Mouse (Mus musculus) hindbrain, embryonic 12.5 days (tissue): Measurements from ENCODE around the gene B4galt5. TPM values are rescaled to one million over a fixed set of nuclear protein-coding genes. Genes with fewer than 3 reads are reported as not detected.

Source experiments
- ATAC-seq: fragments of 200-750 bp; cut with Nextera tagmentation; 2 replicates; pipeline ENCODE4 v1.8.0; 2017; ENCODE audit warnings: moderate TSS enrichment; ENCODE audit not compliant: low FRiP score
- H3K27ac ChIP-seq: fragments of 300-500 bp; sonication (generic); 2 replicates; pipeline ENCODE4 v1.5.1; 2016; ENCODE audit warnings: mild to moderate bottlenecking
- H3K27me3 ChIP-seq: fragments of 300-500 bp; sonication (generic); 2 replicates; pipeline ENCODE4 v1.6.1; 2016; ENCODE audit warnings: mild to moderate bottlenecking
- H3K36me3 ChIP-seq: fragments of 300-500 bp; sonication (generic); 2 replicates; pipeline ENCODE4 v1.6.1; 2016; ENCODE audit warnings: mild to moderate bottlenecking
- H3K4me1 ChIP-seq: fragments of 300-500 bp; sonication (generic); 2 replicates; pipeline ENCODE4 v1.6.1; 2016
- H3K4me2 ChIP-seq: fragments of 300-500 bp; sonication (generic); replicated peaks from 2 replicates; pipeline ENCODE4 v1.6.1; 2016; ENCODE audit warnings: mild to moderate bottlenecking
- H3K4me3 ChIP-seq: fragments of 300-500 bp; sonication (generic); 2 replicates; pipeline ENCODE4 v1.5.1; 2016; ENCODE audit warnings: mild to moderate bottlenecking
- H3K9ac ChIP-seq: fragments of 300-500 bp; sonication (generic); 2 replicates; pipeline ENCODE4 v1.6.1; 2016; ENCODE audit warnings: mild to moderate bottlenecking, moderate library complexity
- H3K9me3 ChIP-seq: fragments of 300-500 bp; sonication (generic); replicated peaks from 2 replicates; pipeline ENCODE4 v1.6.1; 2016; ENCODE audit warnings: mild to moderate bottlenecking
- WGBS: fragments of 180-500 bp; shearing (Covaris S2); methylation state at CpG from one replicate; pipeline ENCODE4 v1.1.7; 2016; 5-methylcytosine and 5-hydroxymethylcytosine counted together
- polyA plus RNA-seq: library from polyadenylated mRNA; unstranded; fragments of >200 nt; fragmentation: Nextera tagmentation; extraction: Ambion mirVana; gene quantifications from 2 replicates; pipeline ENCODE4 v1.2.1, GENCODE M21; 2016

The B4galt5 gene
- polyA plus RNA-seq, 1 experiment from 2014 or later: 19.3 TPM

DNA sequence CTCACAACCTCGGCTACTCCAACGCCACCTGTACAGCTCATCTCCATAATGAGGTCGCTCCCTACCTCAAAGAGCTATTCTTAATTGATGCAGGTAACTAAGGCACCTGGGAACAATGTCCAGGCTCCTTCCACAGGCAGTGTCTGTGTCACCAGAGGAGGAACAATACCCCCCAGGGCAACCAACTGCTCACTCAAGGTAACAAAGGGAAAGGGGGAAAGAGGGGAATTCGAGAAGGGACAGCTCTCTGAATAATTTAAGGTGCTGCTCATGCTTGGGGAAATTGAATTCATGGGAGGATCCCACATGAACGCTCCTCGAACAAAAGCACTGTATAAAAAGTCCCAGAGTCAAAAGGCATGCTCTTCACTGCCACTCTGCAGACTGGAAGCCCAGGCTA is 6.1 kb downstream of the B4galt5 start:
- no peak overlapping the region for H3K4me2 ChIP-seq
- no peak overlapping the region for H3K4me3 ChIP-seq
- no peaks in the 10 kb centered on the region for H3K36me3 ChIP-seq
- H3K27ac ChIP-seq: no peak overlapping the region; the same call in 1 of the 2 replicates
- H3K9ac ChIP-seq: peak overlapping the region; percentile 5; the same call in 1 of the 2 replicates
- H3K9me3 ChIP-seq: no peaks in the 10 kb centered on the region
- 55% methylated on average over 6 of the region's 6 CpGs for WGBS
- no peak for ATAC-seq
- peaks cover 24% of the 10 kb centered on the region for H3K4me1 ChIP-seq
- no peaks in the 10 kb centered on the region for H3K27me3 ChIP-seq

DNA sequence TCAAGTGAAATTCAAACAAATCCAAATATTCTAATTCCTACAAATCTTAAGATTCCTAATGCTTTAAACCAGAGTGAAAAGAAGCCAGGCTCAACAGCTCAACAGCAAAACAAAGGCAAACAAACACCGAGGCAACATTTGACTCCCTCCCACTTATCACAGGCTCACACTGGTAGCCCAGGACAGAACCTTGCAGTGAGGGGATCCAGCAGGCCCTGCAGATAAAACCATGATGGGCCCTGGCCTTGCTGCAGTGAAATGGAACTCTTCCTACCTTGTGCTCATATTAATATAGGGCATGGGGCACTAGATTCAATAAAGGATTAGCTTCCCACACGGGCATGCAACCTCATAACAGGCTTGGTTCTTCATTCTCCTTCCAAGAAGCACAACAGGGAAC is 11.4 kb downstream of the B4galt5 start:
- H3K27ac ChIP-seq: no peak overlapping the region
- no peak for ATAC-seq
- H3K36me3 ChIP-seq: no peaks in the 10 kb centered on the region
- no peaks in the 10 kb centered on the region for H3K27me3 ChIP-seq
- 76% methylated on average over 2 of the region's 2 CpGs for WGBS
- H3K4me3 ChIP-seq: no peak overlapping the region
- H3K4me2 ChIP-seq: no peak overlapping the region
- no peaks in the 10 kb centered on the region for H3K9me3 ChIP-seq
- no peak overlapping the region for H3K9ac ChIP-seq
- H3K4me1 ChIP-seq: peaks cover 21% of the 10 kb centered on the region

DNA sequence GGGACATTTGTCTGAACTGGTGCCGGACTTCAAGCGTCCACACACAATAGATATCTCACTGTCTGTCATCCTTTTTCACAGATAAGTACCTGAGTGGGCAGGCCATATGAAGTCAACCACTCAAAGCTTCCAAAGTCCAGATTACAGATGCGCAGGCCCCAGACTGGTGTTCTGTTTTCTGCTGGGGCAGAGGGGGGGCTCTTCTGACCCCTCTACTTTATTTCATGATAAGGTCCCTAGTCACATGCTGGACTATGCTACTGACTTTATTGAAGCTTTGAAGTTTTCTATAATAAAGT is 11.8 kb downstream of the B4galt5 start:
- WGBS: 72% methylated on average over 3 of the region's 3 CpGs
- Histone ChIP-seq H3K9me3 (no peaks in the 10 kb centered on the region), H3K4me2 (no peak overlapping the region), H3K36me3 (no peaks in the 10 kb centered on the region), H3K9ac (no peak overlapping the region; the same call in 1 of the 2 replicates), H3K27me3 (no peaks in the 10 kb centered on the region), H3K4me1 (peaks cover 25% of the 10 kb centered on the region), H3K27ac (0 out of 2 replicates have a peak overlapping the region, but pooled peaks have one; percentile 5), H3K4me3 (no peak overlapping the region)
- ATAC-seq: no peak

DNA sequence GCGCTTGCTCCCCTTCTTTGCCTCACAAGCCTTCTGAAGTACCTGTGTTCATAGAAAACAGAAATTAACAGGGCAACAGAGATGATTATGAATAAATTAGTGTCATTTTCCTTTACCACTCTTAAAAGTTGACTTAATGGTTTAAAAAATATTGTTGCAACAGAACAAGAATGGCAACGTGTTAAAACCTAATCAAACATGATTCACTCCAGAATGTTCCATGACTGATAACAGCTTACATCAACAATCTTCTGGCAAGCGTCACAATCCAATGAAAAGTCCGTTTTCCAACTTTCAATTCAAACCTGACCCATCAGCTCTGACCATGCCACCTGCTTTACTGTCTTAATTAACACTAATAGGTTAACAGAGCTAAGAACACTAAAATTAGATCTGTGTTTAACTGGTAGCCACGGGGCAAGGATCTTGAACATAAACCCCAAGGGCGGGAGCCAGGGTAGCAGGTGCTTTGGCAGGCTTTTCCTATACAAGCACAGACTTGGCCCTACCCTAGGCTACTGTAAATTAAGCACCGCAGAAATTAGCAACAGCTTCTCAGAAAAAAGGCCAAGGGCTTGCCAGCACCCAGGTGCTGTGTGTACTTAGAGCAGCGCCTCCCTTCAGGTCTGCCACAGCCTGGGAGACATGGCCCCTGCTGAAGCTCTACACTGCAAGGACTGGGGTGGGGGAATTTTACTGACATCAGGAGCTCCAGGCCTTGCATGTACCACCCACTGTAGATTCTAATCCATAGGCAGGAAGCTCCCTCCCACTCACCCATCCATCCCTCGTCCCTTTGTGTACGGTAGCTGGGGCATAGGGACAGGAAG is 12.4 kb downstream of the B4galt5 start:
- Histone ChIP-seq H3K9ac (no peak overlapping the region; the same call in 1 of the 2 replicates), H3K4me2 (no peak overlapping the region), H3K9me3 (no peaks in the 10 kb centered on the region), H3K4me1 (peaks cover 27% of the 10 kb centered on the region), H3K36me3 (no peaks in the 10 kb centered on the region), H3K4me3 (no peak overlapping the region), H3K27me3 (no peaks in the 10 kb centered on the region), H3K27ac (0 out of 2 replicates have a peak overlapping the region, but pooled peaks have one; percentile 5)
- no peak for ATAC-seq
- 76% methylated on average over 10 of the region's 10 CpGs for WGBS

DNA sequence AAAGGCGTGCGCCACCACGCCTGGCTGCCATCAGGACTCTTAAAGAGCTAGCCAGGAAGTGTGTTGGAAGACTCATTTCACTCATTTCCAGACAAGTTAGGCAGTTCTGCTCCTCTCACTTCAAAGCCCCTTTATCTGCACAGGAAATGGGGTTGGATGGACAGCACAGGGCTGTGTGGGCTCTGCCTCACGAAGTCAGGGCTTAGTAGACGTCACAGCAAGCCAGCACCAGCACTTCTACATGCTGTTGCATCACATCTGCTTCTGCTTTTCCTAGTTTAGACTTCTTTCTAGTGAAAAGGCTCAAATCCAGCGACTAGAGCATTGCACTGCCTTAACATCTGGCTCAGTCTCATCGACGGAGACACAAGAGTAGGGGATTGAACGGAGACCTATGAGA is 13.9 kb downstream of the B4galt5 start:
- H3K4me2 ChIP-seq: no peak overlapping the region
- ATAC-seq: no peak
- 80% methylated on average over 9 of the region's 9 CpGs for WGBS

DNA sequence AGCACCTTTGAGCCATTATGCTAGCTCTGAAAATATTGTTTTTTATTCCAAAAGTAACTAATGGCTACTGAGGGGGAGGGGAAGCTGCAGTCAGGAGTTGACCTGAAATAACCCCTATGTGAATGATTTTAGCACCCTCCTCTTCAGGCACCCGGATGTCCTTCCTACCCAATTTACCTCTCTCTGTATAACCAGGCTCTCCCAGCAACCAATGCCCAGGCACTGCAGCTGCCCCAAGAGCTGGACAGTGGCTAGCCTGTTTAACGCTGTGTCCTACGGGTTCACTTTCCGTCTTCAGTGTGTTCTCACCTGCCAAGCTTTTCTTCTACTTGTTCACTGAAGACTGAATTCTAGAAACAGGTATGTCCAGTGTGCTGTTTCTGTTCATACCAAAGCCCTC is 14.7 kb downstream of the B4galt5 start:
- Histone ChIP-seq H3K4me2 (no peak overlapping the region), H3K9ac (no peak overlapping the region), H3K9me3 (no peaks in the 10 kb centered on the region), H3K27me3 (no peaks in the 10 kb centered on the region), H3K27ac (no peak overlapping the region), H3K36me3 (no peaks in the 10 kb centered on the region), H3K4me3 (no peak overlapping the region), H3K4me1 (peaks cover 37% of the 10 kb centered on the region)
- WGBS: 86% methylated on average over 4 of the region's 4 CpGs
- ATAC-seq: no peak

More for the DNA sequence above, 13.9 kb downstream of the B4galt5 start:
- H3K4me3 ChIP-seq: no peak overlapping the region
- peaks cover 37% of the 10 kb centered on the region for H3K4me1 ChIP-seq
- no peaks in the 10 kb centered on the region for H3K36me3 ChIP-seq
- H3K9ac ChIP-seq: no peak overlapping the region
- no peak overlapping the region for H3K27ac ChIP-seq
- no peaks in the 10 kb centered on the region for H3K9me3 ChIP-seq
- no peaks in the 10 kb centered on the region for H3K27me3 ChIP-seq

DNA sequence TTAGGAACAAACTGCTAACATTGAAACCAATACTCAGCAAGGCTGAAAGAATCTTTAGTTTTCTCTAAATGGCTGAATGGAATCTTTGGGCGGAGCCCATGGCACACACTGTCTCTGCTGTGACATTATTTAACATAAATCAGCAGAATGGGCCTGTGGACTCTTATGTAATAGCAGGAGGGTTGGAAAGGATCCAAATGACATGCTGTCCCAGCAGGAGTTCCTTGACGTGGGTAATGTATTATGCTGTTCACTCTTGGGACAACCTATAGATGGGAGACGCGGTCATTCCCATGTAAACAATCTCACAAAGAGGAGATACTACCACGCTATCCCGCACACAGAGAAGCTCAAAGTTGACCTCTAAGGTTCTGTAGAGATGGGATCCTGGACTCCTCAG is 15.5 kb downstream of the B4galt5 start:
- Histone ChIP-seq H3K27ac (no peak overlapping the region), H3K4me1 (peaks cover 37% of the 10 kb centered on the region), H3K9me3 (no peaks in the 10 kb centered on the region), H3K9ac (no peak overlapping the region), H3K4me3 (no peak overlapping the region), H3K27me3 (no peaks in the 10 kb centered on the region), H3K36me3 (no peaks in the 10 kb centered on the region), H3K4me2 (no peak overlapping the region)
- ATAC-seq: no peak
- WGBS: 73% methylated on average over 6 of the region's 6 CpGs

DNA sequence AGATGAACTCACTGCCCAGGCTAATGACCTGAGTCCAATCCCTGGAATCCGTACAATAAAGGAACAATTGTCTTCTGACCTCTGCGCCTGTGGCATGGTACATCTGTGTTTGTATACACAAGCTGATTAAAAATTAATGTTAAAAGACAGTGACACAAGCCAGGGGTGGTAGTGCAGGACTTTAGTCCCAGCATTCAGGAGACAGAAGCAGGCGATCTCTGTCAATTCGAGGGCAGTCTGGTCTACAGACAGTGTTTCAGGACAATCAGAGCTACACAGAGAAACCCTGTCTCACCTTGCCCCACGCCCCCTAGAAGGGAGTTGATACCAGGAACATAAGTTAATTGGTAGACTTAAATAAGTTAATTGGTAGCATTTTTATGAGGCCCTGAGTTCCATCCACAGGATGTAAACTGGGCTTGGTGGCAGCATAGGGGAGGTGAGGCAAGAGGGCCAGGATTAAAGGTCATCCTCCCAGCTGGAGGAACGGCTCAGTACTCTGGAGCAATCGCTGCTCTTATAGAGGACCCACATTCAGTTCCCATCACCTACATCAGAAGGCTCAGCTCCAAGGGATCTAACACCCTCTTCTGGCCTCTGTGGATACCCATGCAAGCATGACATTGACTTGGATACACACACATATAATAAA is 16.5 kb downstream of the B4galt5 start:
- H3K4me1 ChIP-seq: peaks cover 37% of the 10 kb centered on the region
- H3K27ac ChIP-seq: no peak overlapping the region
- no peaks in the 10 kb centered on the region for H3K36me3 ChIP-seq
- 76% methylated on average over 7 of the region's 7 CpGs for WGBS
- no peak overlapping the region for H3K4me2 ChIP-seq
- no peak overlapping the region for H3K9ac ChIP-seq
- no peaks in the 10 kb centered on the region for H3K9me3 ChIP-seq
- no peak overlapping the region for H3K4me3 ChIP-seq
- no peaks in the 10 kb centered on the region for H3K27me3 ChIP-seq
- no peak for ATAC-seq

DNA sequence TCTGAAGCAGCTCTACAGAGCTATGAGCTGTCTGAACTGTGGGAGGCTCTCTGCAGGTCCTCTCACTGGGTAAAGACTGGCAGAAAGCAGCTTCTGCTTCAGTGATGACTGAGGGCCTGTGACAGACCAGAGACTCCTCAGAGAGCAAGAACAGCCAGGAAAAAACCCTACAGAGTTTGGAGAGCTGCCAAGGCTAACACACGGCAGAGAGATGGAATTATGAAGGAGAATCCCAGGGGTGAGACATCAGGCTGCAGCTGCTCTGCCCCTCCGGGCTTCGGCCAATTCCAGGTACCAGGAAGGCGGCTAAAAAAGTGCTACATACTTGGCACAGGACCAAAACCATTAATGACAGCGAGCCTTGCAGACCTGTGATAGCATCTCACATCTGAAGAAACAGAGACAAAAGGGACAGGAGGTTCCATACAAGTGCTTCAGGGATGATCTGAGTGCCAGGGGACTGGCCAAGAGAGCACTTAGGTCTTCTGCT is 17.5 kb downstream of the B4galt5 start:
- H3K36me3 ChIP-seq: no peaks in the 10 kb centered on the region
- H3K27ac ChIP-seq: peak overlapping the region; percentile 49
- ATAC-seq: no peak
- no peaks in the 10 kb centered on the region for H3K27me3 ChIP-seq
- 26% methylated on average over 5 of the region's 5 CpGs for WGBS
- H3K4me3 ChIP-seq: no peak overlapping the region
- no peaks in the 10 kb centered on the region for H3K9me3 ChIP-seq
- peaks cover 41% of the 10 kb centered on the region for H3K4me1 ChIP-seq
- no peak overlapping the region; the same call in 1 of the 2 replicates for H3K4me2 ChIP-seq
- H3K9ac ChIP-seq: no peak overlapping the region

DNA sequence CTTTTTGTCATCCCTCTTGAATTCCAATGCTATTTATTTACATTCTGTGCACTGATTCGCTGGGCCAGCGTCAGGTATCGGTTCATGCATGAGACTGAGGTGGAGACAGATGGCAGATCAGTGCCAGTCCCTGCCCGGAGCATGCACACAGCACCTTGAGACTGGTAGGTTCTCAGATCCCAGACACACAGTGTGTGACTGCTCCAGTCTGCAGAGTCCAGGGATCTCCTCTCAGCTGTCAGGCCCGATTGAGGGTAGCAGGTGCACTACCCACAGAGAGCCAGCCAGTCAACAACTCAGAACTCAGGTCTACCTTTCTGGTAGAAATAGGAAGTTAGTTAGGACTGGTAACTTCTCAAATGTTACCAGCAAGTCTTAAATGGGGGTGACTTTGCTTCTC is 18.4 kb downstream of the B4galt5 start:
- ATAC-seq: no peak
- H3K4me1 ChIP-seq: peaks cover 41% of the 10 kb centered on the region
- no peak overlapping the region for H3K27ac ChIP-seq

DNA sequence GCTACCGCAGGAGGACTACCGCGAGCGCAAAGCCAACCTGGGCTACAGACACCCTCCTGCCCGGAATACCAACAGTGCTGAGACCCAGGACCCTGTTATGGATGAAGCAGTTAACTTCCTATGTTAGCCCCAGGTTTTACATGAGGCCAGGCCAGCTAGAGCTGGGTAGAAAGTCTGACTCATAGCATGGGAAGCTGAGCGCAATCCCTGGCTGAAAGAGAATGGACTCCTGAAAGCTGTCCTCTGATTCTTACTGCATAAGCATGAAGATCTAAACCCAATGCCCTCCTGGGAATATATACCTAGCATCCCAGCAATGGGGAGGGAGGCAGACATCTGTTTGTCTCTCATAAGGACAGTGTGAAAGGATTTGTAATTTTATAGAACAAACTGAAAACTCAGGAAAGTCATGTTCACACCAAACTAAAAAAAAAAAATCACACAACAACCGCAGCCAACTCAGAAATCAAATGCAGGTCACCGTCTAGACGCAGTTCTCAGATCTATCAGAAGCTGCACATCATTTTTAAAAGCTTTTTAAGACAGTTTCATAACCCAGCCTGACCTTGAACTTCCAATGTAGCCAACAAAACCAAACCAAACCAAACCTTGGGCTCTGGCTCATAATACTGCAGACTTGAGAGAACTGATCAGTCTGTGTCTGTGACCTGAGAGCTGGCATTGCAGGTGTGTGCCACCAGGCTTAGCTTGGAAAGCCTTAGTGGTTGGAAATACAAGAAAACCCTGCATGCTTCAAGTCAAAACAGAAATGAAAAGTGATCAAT is 19.3 kb downstream of the B4galt5 start:
- 94% methylated on average over 9 of the region's 9 CpGs for WGBS

More for the DNA sequence above, 18.4 kb downstream of the B4galt5 start:
- H3K9ac ChIP-seq: no peak overlapping the region
- no peaks in the 10 kb centered on the region for H3K36me3 ChIP-seq
- 81% methylated on average over 5 of the region's 5 CpGs for WGBS
- H3K4me3 ChIP-seq: no peak overlapping the region
- no peaks in the 10 kb centered on the region for H3K9me3 ChIP-seq
- no peaks in the 10 kb centered on the region for H3K27me3 ChIP-seq
- H3K4me2 ChIP-seq: no peak overlapping the region

DNA sequence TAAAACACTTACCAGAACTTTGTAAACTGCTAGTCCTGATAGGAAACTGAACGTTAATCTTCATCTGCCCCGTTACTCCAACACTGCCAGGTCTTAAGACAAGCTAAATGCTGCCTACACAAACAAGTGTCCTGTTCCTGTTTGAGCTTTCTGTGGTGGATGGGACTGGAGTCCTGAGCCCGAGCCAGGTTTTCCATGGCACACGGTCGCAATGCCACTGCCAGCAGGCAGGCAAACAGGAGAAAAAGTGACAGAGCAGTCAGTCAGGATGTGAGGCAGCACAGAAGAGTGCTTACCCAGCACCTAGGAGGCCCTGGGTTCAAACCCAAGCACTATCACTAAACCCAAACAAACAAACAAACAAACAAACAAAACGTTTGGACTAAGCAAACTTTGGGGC is 20.6 kb downstream of the B4galt5 start:
- no peak overlapping the region for H3K27ac ChIP-seq
- H3K36me3 ChIP-seq: no peaks in the 10 kb centered on the region
- no peaks in the 10 kb centered on the region for H3K27me3 ChIP-seq
- H3K4me3 ChIP-seq: no peak overlapping the region
- no peaks in the 10 kb centered on the region for H3K9me3 ChIP-seq
- no peak for ATAC-seq
- 93% methylated on average over 6 of the region's 6 CpGs for WGBS
- H3K4me1 ChIP-seq: peaks cover 43% of the 10 kb centered on the region
- H3K9ac ChIP-seq: no peak overlapping the region
- no peak overlapping the region for H3K4me2 ChIP-seq

More for the DNA sequence above, 19.3 kb downstream of the B4galt5 start:
- Histone ChIP-seq H3K36me3 (no peaks in the 10 kb centered on the region), H3K27ac (no peak overlapping the region), H3K9me3 (no peaks in the 10 kb centered on the region), H3K27me3 (no peaks in the 10 kb centered on the region), H3K9ac (no peak overlapping the region), H3K4me1 (peaks cover 45% of the 10 kb centered on the region), H3K4me2 (no peak overlapping the region), H3K4me3 (no peak overlapping the region)
- ATAC-seq: no peak
